Mouse (Mus musculus): ENCODE data around the gene Tmem88. TPM values are rescaled to one million over a fixed set of nuclear protein-coding genes. Genes with fewer than 3 reads are reported as not detected.

Tmem88 gene
- polyA plus RNA-seq, 1 experiment from 2014 or later = 0.18 TPM

DNA sequence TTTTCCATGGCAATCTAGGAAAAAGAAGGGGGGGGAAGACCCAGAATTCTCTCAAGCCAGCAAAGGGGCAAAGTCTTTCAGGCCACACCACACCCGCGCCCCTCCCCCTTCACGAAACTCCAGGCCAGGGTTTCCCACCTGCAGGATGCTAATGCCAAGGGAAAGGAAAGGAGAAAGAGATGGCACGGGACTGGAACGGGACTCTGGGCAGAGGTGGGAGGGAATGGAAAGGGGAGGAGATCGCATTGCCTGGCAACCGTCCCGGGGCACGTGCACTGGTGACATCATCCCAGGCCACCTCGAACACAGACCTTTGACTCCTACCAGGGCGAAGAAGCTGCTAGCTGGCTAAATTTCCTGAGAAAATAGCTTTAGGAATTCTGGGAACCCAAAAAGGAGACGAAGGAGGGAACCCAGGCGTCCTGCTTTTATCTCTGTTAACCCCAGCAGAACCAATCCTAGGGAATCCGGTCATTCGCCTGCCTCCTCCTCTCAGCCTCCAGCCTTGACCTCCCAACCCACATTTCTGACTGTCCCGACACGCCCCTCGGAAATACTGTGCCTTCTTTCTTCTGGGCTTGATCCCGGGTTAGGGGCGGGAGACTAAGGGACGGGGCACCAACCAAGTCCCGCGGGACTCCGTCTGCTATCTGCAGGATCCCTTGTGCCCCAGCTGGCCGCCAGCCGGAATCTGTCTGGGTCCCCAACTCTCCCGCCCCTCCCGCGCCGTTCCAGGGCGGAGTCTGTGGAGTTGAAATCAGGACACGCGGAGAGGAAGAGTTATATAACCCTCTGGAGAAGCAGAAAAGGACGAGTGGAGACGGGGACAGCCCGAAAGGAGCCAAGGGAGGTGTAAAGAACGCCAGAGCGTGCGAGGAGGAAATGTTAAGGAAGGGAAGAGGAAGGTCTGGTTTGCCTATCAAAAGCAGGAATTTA, 19.7 kb upstream of the Tmem88 start:
- POLR2A ChIA-PET = interaction anchor here (0.9 to 2.6 kb wide), 5 partner anchors 9 to 23 kb away, joined by 3 to 34 read pairs (median 5); partner anchors contain the start of genes Cyb5d1 and Naa38
- DNase-seq (ENCODE audit: low read depth, low spot score) (peak; percentile 93), ATAC-seq (peak; percentile 27)
- TF ChIP-seq CTCF (IDR thresholded peaks at IDR 0.05) = no peak
- CTCF ChIA-PET = interaction anchor here (1.3 to 2.5 kb wide), 3 partner anchors 7 to 161 kb away, joined by 3 to 9 read pairs (median 4); no protein-coding TSS in a partner anchor
- in situ Hi-C loops (cut with MboI; ENCODE audit: low pct_unique_long_range_greater_than_20kb) = loop anchor here (25.0 kb wide), 1 partner anchor 570 kb away; the partner anchor contains the start of genes Ctdnep1, Elp5, Gabarap and Phf23
- H3K27me3 ChIP-seq = peaks cover 7% of the 10 kb centered on the region

DNA sequence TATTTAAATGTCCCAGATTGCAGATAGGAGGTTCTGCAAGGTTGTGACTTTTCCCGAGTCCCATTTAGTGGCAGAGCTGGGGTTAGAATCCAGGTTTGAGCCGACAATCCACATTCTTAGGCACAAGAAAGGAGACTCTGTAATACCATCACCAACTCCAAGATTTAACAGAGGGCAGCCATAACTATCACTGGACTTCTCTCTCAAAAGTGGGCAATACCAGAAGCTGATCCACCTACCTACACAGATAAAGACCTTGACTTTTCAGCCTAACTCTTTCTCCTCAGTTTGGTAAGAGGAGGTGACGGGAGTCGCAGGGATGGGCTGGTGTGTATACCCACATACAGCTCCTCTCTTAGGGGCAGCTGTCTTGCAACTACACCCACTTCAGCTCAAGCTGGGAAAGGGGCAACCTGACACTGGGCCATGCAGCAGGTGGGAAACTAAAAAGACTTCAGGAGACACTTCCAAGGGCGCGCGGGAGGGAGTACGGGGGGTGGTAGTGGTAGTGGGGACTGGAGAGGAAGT, 19.0 kb upstream of the Tmem88 start:
- ATAC-seq (no peak), DNase-seq (ENCODE audit: low read depth, low spot score) (no peak)
- peaks cover 7% of the 10 kb centered on the region for H3K27me3 ChIP-seq
- POLR2A ChIA-PET = interaction anchor here (0.6 to 2.6 kb wide), 6 partner anchors 8 to 272 kb away, joined by 3 to 34 read pairs (median 6); partner anchors contain the start of genes Cyb5d1 and Naa38
- TF ChIP-seq CTCF (IDR thresholded peaks at IDR 0.05) = no peak
- CTCF ChIA-PET = interaction anchor here (0.7 to 1.5 kb wide), 4 partner anchors 8 to 160 kb away, joined by 3 to 4 read pairs (median 3); no protein-coding TSS in a partner anchor
- in situ Hi-C loops (cut with MboI; ENCODE audit: low pct_unique_long_range_greater_than_20kb) = loop anchor here (25.0 kb wide), 1 partner anchor 570 kb away; the partner anchor contains the start of genes Ctdnep1, Elp5, Gabarap and Phf23

DNA sequence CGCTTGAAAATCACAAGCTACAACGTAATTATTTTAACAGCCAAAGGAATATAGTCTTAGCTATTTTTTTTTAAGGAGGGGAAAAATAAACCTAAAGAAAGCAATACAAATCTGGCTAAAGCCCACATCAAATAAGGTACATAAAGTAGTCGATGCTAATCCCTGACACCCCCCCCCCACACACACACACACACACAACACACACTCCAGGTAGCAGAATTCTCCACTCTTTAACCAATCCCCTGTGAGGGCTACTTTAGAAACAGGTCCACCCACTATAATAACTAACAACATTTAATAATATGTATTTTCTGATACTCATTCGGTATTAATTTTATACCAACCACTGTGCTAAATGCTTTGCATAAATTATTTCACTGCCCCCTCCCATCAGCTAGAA, 18.5 kb upstream of the Tmem88 start:
- ATAC-seq (no peak), DNase-seq (ENCODE audit: low read depth, low spot score) (no peak)
- in situ Hi-C loops (cut with MboI; ENCODE audit: low pct_unique_long_range_greater_than_20kb) = loop anchor here (25.0 kb wide), 1 partner anchor 571 kb away; the partner anchor contains the start of genes Ctdnep1, Elp5, Gabarap and Phf23
- ChIA-PET CTCF (interaction anchor here (0.7 to 1.5 kb wide), 3 partner anchors 8 to 160 kb away, joined by 3 to 4 read pairs (median 3); no protein-coding TSS in a partner anchor), POLR2A (interaction anchor here (0.6 to 1.6 kb wide), 4 partner anchors 16 to 272 kb away, joined by 3 to 7 read pairs (median 6); partner anchors contain the start of genes Cyb5d1 and Naa38)
- peaks cover 5% of the 10 kb centered on the region for H3K27me3 ChIP-seq
- TF ChIP-seq CTCF (IDR thresholded peaks at IDR 0.05) = no peak

DNA sequence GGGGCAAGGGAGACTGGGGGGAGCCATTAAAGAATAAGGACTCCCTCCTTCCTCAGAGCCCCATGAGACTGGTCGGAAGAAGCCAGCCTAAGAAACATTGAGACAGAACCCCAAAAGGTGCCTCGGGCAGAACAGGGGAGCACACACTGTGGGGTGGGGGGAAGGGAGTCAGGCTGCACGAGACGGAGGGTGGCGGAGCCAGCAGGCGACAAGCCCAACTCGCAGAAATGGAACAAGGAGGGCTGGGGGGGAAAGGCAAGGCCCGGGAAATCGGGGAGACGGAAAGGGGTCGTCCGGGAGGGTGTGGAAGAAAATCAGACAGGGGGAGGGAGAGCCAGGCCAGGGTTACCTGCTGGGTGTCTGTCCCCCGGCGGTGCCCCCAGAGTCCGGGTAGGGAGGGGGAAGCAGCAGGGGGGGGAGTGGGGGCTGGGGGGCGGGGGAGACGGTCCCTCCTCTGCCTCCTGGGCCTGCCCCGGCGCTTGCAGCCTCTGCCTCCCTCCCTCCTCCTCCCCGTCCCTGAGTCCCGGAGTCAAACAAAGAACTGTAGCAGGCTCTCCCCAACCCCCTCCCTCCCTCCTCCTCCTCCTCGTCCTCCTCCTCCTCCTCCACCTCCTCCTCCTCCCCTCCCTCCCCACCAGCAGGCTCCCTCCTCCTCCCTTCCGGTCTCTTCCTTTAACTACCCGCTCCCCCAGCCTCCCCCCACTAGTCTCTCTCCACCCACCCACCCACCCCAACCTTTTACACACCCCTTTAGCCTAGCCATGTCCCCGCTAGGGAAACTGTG, 17.8 kb upstream of the Tmem88 start:
- CTCF ChIA-PET = no interaction called here
- in situ Hi-C loops (cut with MboI; ENCODE audit: low pct_unique_long_range_greater_than_20kb) = loop anchor here (25.0 kb wide), 1 partner anchor 571 kb away; the partner anchor contains the start of genes Ctdnep1, Elp5, Gabarap and Phf23
- POLR2A ChIA-PET = interaction anchor here (0.8 to 1.5 kb wide), 2 partner anchors 16 to 21 kb away, joined by 7 read pairs; partner anchors contain the start of genes Cyb5d1 and Naa38
- DNase-seq (ENCODE audit: low read depth, low spot score) = no peak
- no peak for ATAC-seq
- TF ChIP-seq CTCF (IDR thresholded peaks at IDR 0.05) = no peak
- no peaks in the 10 kb centered on the region for H3K27me3 ChIP-seq

DNA sequence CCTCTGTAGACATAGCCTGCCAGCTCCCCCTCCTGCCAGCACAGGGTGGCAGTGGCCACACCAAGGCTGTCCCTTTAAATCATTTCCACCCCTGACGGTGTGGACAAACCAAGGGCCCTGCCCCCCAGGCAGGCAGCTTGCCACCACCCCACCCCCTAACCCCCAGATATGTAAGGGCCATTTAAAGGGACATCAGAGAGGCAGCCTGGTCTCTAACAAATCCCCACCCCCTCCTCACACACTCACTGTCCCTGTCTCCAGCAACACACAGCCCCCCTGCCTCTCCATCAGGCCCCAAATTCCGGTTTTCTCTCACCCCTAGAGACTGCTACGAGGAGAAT, 17.3 kb upstream of the Tmem88 start:
- ATAC-seq (peak; percentile 24), DNase-seq (ENCODE audit: low read depth, low spot score) (no peak)
- POLR2A ChIA-PET = interaction anchor here (0.8 to 0.9 kb wide), 2 partner anchors 18 to 20 kb away, joined by 4 read pairs; partner anchors contain the start of genes Cyb5d1 and Naa38
- in situ Hi-C loops (cut with MboI; ENCODE audit: low pct_unique_long_range_greater_than_20kb) = loop anchor here (25.0 kb wide), 1 partner anchor 572 kb away; the partner anchor contains the start of genes Ctdnep1, Elp5, Gabarap and Phf23
- TF ChIP-seq CTCF (IDR thresholded peaks at IDR 0.05) = no peak
- H3K27me3 ChIP-seq = no peaks in the 10 kb centered on the region
- CTCF ChIA-PET = no interaction called here

DNA sequence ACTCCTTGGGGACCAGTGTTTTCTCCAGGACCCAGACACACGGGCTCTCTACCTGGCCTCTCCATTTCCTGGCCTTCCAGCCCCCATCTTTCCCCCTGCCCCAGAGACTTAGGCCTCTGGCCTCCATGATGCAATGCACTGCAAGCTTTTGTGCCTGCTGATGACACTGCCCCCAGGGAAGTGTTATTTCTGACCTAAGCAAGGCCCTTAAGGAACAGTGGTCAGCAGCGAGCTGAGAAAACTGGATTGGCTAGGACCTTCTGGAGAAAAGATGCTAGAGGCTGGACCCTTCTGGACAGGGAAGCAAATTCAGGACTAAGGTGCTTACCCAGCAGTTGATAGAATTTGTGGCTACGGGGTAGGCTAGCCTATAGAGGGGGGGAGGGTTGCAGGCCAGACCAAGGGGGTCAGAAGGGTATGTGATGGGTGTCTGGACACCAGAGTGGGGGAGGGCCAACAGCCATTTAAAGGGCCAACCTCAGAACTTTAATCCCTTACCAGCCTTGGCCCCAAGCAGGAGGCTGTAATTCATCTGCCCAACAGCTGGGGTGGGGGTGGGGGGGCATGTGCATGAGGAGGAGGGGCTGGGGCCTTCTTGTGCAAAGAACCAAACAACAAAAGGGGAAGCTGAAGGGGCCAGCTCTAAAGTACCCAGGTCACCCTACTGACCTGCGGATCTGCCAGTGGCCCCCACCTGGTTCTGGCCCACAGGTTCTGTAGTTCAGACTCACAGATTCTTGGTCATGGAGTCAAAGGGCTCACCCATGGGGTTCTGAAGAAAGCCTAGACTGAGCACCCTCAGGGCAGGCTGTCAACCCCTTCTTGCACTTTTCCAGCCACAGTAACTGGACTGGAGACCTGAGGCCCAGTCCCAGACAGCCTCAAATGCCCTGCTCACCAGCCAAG, 16.6 kb upstream of the Tmem88 start:
- CTCF ChIA-PET = interaction anchor here (0.9 kb wide), 1 partner anchor 21 kb away, joined by 3 read pairs; no protein-coding TSS in a partner anchor
- H3K27me3 ChIP-seq = no peaks in the 10 kb centered on the region
- no peak for TF ChIP-seq CTCF (IDR thresholded peaks at IDR 0.05)
- in situ Hi-C loops (cut with MboI; ENCODE audit: low pct_unique_long_range_greater_than_20kb) = loop anchor here (5.0 to 25.0 kb wide), 3 partner anchors 258 to 573 kb away; partner anchors contain the start of genes Ctdnep1, Eif4a1, Elp5 and Gabarap
- ATAC-seq (no peak), DNase-seq (ENCODE audit: low read depth, low spot score) (no peak)
- POLR2A ChIA-PET = interaction anchor here (0.5 to 0.9 kb wide), 3 partner anchors 12 to 19 kb away, joined by 3 to 4 read pairs (median 4); partner anchors contain the start of genes Cyb5d1 and Naa38

DNA sequence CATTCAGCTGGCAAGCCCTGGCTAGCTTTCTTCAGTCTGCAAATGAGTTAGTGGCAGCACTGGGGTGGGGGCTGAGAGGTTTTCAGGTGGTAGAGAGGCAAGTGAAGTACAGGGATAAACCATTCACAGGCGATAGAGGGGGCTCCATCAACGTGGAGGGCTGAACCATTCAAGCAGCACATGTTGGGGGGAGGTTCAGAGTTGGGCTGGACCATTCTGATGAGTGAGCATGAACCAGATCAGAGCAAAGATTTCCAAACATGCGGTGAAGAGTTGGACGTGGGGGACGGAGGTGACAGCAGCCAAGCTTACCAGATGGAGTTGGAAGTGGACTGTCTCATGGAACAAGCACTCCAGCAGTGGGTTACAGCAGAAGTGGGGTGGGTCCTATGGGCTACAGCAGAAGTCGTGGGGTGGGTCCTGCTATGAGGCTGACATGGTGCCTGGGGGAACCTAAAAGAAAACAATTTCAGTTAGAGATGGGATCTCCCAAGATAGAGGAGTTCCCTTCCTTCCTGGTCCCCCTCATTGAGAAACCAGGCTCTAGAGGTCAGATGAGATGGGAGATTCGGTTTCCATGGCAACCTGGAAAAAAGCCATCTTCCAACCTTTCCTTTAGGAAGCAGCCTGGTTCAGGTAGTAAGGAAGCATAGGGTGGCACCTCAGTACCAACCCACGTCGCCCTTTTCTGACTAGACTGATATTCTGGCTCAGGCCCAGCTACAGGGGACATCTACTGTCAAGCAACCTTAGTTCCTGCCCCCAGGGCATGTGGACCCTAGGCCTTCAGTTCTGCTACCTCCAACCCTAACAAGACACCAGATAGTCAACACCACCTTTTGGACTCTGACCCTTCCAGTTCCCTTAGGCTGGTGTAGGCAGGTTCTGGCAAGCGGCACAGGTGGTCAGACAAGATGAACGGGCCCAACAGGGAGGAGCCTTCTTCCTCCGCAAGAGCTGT, 15.5 kb upstream of the Tmem88 start, which contains the start of gene Kdm6b:
Kdm6b (minus strand) TSS at position 455 of the 961 bp plus-strand sequence.
- CTCF ChIA-PET = interaction anchor here (0.9 kb wide), 1 partner anchor 22 kb away, joined by 3 read pairs; no protein-coding TSS in a partner anchor
- POLR2A ChIA-PET = interaction anchor here (0.5 kb wide), 1 partner anchor 11 kb away, joined by 3 read pairs; no protein-coding TSS in a partner anchor
- DNase-seq (ENCODE audit: low read depth, low spot score) (no peak), ATAC-seq (no peak)
- in situ Hi-C loops (cut with MboI; ENCODE audit: low pct_unique_long_range_greater_than_20kb) = loop anchor here (5.0 to 25.0 kb wide), 3 partner anchors 259 to 574 kb away; partner anchors contain the start of genes Ctdnep1, Eif4a1, Elp5 and Gabarap
- TF ChIP-seq CTCF (IDR thresholded peaks at IDR 0.05) = no peak
- no peaks in the 10 kb centered on the region for H3K27me3 ChIP-seq

All from Patski (cell line).